Mouse (Mus musculus) right cerebral cortex, postnatal 14 days (tissue): ENCODE data around the gene Tceal3.
A peak's percentile ranks its signal among the peaks of the same experiment; 100 is the strongest.
"Not testable (repeated sequence)": the region's sequence is repeated elsewhere in the genome, so short reads cannot be mapped to it uniquely, and the experiment has no call there.

ENCODE experiments used
- DNase-seq: peaks from one replicate; pipeline ENCODE4 v3.0.0; 2022

The Tceal3 gene

DNA sequence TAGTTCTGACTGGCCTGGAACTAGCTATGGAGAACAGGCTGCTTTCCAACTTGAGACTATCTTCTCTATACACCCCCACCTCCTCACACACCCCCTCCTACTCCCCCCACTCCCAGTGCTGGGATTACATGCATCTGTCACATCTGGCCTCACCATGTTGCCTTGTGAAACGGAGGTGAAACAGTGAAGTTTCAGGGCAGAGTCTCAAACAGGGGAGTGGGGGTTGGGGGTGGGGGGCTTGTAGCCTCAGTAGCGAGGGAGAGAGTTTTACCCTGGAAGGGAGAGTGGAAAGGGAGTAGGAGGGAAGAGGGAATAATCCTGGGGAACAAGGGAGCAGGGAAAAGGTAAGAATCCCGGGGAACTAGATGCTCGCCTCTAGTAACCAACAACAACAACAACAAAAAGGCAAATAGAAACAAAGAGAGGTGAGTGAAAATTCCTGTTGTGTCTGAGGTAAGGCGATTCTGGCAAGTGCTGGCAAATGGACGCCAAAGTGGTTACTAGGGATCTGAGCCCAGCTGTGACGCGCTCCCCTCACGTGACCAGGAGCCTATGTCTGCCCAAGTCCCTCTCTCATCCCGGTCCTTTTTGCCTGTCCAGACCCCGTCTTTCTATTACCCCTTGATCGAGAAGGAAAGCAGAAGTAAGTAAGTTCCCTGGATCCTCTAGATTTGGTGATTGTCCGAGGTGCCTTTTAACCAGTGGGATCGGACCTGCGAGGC lies 117.0 kb downstream of the Tceal3 start, which contains the start of gene Tceal1:
Gene Tceal1 (plus strand): TSS at position 537 of the 722 bp plus-strand sequence.
- DNase-seq, result peak; percentile 61

GRCm38 (mm10) chrX:136708168-136708681 lies 117.6 kb downstream of the Tceal3 start:
- peak; percentile 31 for DNase-seq

DNA sequence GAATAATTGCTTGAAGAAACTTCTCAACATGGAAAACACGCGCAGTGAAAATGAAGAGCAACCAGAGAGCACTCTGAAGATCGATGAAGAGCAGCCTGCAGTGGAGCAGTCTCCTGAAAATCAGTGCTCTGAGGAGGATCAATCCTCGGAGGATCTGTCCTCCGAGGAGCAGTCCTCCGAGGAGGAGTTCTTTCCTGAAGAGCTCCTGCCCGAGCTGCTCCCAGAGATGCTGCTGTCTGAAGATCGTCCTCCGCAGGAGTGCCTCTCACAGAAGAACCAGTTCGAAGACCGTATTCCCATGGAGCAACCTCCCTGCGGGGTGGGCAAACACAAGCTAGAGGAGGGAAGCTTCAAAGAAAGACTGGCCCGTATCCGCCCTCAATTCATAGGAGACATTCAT lies 118.1 kb downstream of the Tceal3 start:
- no peak for DNase-seq

GRCm38 (mm10) chrX:136714742-136715474 lies 124.3 kb downstream of the Tceal3 start:
- not testable (repeated sequence) for DNase-seq
